Mouse (Mus musculus): ENCODE measurements at regions not wholly inside any gene's neighbourhood (a gene's known extent, or its start where the extent isn't known, plus 50 kb on each side); places are given as distances from the start of the nearest gene placed in this dataset.
A peak's percentile ranks its signal among the peaks of the same experiment; 100 is the strongest.

DNA sequence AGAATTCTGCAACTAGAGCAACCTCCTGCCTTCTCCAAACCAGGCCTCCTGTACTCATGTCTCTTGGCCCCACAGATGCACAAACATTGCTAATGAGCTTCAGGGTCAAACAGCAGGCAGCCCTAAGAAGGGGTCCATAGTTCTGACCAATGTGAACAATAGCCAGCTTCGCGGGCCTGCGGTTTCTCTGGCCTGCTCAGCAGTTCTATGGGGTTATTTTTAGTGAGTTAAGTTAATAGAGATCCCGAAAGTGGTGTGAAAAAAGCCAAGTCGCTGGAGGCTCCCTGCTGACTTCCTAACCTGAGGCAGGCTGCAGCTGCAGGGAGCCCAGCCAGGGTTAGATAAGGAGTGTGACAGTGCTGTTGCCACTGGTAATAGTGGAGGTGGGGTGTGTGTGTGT lies 106.6 kb downstream of the Pdcd6ip start:
- WGBS = 37% methylated on average over 5 of the region's 5 CpGs
- H3K4me2 ChIP-seq = no peak overlapping the region
- H3K9me3 ChIP-seq (replicated peaks) = no peaks in the 10 kb centered on the region
- H3K4me1 ChIP-seq = no peaks in the 10 kb centered on the region
- H3K27me3 ChIP-seq = no peaks in the 10 kb centered on the region
- no peaks in the 10 kb centered on the region for H3K36me3 ChIP-seq
- no peak for ATAC-seq (replicated peaks; ENCODE audit: low FRiP score)
- no peak overlapping the region for H3K27ac ChIP-seq
- no peak overlapping the region for H3K9ac ChIP-seq
- H3K4me3 ChIP-seq (replicated peaks) = no peak overlapping the region

DNA sequence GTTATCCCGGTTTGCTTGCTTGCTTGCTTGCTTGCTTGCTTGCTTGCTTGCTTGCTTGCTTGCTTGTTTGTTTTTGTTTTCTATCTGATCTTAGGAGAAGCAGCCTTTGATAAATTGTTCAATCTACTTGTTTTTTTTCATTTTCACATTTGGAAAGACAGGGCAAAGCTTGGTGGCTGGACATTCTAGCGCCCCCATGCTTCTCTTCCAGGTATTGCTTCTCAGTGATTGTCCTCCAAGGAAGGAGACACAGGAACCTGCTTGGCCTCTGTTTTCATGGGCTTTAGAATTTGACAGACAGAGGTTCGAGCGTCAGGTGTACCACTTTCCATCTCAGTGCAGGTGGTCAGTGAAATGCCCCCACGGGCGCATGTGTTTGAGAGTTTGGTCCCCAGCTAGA lies 120.8 kb downstream of the Pdcd6ip start:
- no peaks in the 10 kb centered on the region for H3K9me3 ChIP-seq (replicated peaks)
- H3K4me2 ChIP-seq = no peak overlapping the region
- H3K4me3 ChIP-seq (replicated peaks) = no peak overlapping the region
- H3K27me3 ChIP-seq = no peaks in the 10 kb centered on the region
- no peaks in the 10 kb centered on the region for H3K36me3 ChIP-seq
- no peak overlapping the region for H3K27ac ChIP-seq
- H3K9ac ChIP-seq = no peak overlapping the region
- no peaks in the 10 kb centered on the region for H3K4me1 ChIP-seq
- ATAC-seq (replicated peaks; ENCODE audit: low FRiP score) = no peak
- WGBS = 64% methylated on average over 6 of the region's 6 CpGs

GRCm38 (mm10) chr9:113586477-113586876 lies 121.6 kb downstream of the Pdcd6ip start:
- H3K36me3 ChIP-seq = no peaks in the 10 kb centered on the region
- 89% methylated on average over 4 of the region's 4 CpGs for WGBS
- no peaks in the 10 kb centered on the region for H3K9me3 ChIP-seq (replicated peaks)
- no peak for ATAC-seq (replicated peaks; ENCODE audit: low FRiP score)
- no peak overlapping the region for H3K9ac ChIP-seq
- no peaks in the 10 kb centered on the region for H3K4me1 ChIP-seq
- no peaks in the 10 kb centered on the region for H3K27me3 ChIP-seq
- H3K4me3 ChIP-seq (replicated peaks) = no peak overlapping the region
- H3K27ac ChIP-seq = no peak overlapping the region
- H3K4me2 ChIP-seq = no peak overlapping the region

- no peak overlapping the region for H3K4me3 ChIP-seq (replicated peaks)
- 59% methylated on average over 9 of the region's 9 CpGs for WGBS
- no peaks in the 10 kb centered on the region for H3K27me3 ChIP-seq
- no peak overlapping the region for H3K27ac ChIP-seq
- no peaks in the 10 kb centered on the region for H3K9me3 ChIP-seq (replicated peaks)
- no peak overlapping the region for H3K9ac ChIP-seq
- H3K4me2 ChIP-seq = no peak overlapping the region
- H3K36me3 ChIP-seq = no peaks in the 10 kb centered on the region
- ATAC-seq (replicated peaks; ENCODE audit: low FRiP score) = no peak
- no peaks in the 10 kb centered on the region for H3K4me1 ChIP-seq
These were observed 129.8 kb downstream of the Pdcd6ip start for GRCm38 (mm10) chr9:113578221-113578620.

DNA sequence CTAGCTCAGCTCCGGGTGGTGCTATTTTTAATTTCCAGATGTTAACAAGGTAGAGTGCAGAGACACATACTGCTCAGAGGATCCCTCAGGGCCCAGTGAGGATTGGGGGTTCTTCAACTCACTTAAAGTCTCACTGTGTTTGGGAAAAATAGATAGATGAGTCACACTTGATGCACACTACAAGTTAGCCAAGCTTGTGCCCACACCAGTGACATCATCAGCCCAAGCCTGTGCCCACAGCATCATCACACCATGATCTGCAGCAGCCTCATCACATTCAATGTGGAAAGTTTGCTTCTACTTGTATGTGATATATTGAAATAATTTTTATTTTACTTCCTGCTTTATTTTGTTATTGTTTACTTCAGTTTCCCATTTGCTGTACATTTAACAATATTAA lies 139.2 kb downstream of the Pdcd6ip start:
- WGBS = 88% methylated on average over 1 of the region's 1 CpGs
- Histone ChIP-seq H3K4me1 (no peaks in the 10 kb centered on the region), H3K4me3 (replicated peaks) (no peak overlapping the region), H3K4me2 (no peak overlapping the region), H3K9me3 (replicated peaks) (no peaks in the 10 kb centered on the region), H3K9ac (no peak overlapping the region), H3K27me3 (no peaks in the 10 kb centered on the region), H3K36me3 (no peaks in the 10 kb centered on the region), H3K27ac (no peak overlapping the region)
- no peak for ATAC-seq (replicated peaks; ENCODE audit: low FRiP score)

GRCm38 (mm10) chr9:113567705-113568104 lies 140.4 kb downstream of the Pdcd6ip start:
- Histone ChIP-seq H3K36me3 (no peaks in the 10 kb centered on the region), H3K27ac (no peak overlapping the region), H3K4me2 (no peak overlapping the region), H3K9me3 (replicated peaks) (no peaks in the 10 kb centered on the region), H3K27me3 (no peaks in the 10 kb centered on the region), H3K4me1 (no peaks in the 10 kb centered on the region), H3K4me3 (replicated peaks) (no peak overlapping the region), H3K9ac (no peak overlapping the region)
- 72% methylated on average over 1 of the region's 1 CpGs for WGBS
- ATAC-seq (replicated peaks; ENCODE audit: low FRiP score) = no peak

- Histone ChIP-seq H3K9ac (no peak overlapping the region), H3K4me2 (no peak overlapping the region), H3K4me3 (replicated peaks) (no peak overlapping the region), H3K4me1 (no peaks in the 10 kb centered on the region), H3K27me3 (no peaks in the 10 kb centered on the region), H3K27ac (no peak overlapping the region), H3K36me3 (no peaks in the 10 kb centered on the region), H3K9me3 (replicated peaks) (no peaks in the 10 kb centered on the region)
- WGBS = 9% methylated on average over 3 of the region's 3 CpGs
- ATAC-seq (replicated peaks; ENCODE audit: low FRiP score) = peak; percentile 60; the same call in 1 of the 2 replicates
These were observed 141.4 kb downstream of the Pdcd6ip start for GRCm38 (mm10) chr9:113566620-113567019.

- no peaks in the 10 kb centered on the region for H3K4me1 ChIP-seq
- no peaks in the 10 kb centered on the region for H3K9me3 ChIP-seq (replicated peaks)
- H3K4me3 ChIP-seq (replicated peaks) = no peak overlapping the region
- no peaks in the 10 kb centered on the region for H3K36me3 ChIP-seq
- no peak for ATAC-seq (replicated peaks; ENCODE audit: low FRiP score)
- no peak overlapping the region for H3K4me2 ChIP-seq
- no peak overlapping the region for H3K9ac ChIP-seq
- no peak overlapping the region for H3K27ac ChIP-seq
- H3K27me3 ChIP-seq = no peaks in the 10 kb centered on the region
- 93% methylated on average over 12 of the region's 12 CpGs for WGBS
These were observed 154.1 kb downstream of the Pdcd6ip start for GRCm38 (mm10) chr9:113553911-113554310.

- H3K4me1 ChIP-seq = no peaks in the 10 kb centered on the region
- no peaks in the 10 kb centered on the region for H3K36me3 ChIP-seq
- ATAC-seq (replicated peaks; ENCODE audit: low FRiP score) = no peak
- H3K9ac ChIP-seq = no peak overlapping the region
- H3K9me3 ChIP-seq (replicated peaks) = no peaks in the 10 kb centered on the region
- H3K4me2 ChIP-seq = no peak overlapping the region
- WGBS = 61% methylated on average over 3 of the region's 3 CpGs
- no peak overlapping the region for H3K27ac ChIP-seq
- H3K27me3 ChIP-seq = no peaks in the 10 kb centered on the region
- H3K4me3 ChIP-seq (replicated peaks) = no peak overlapping the region
These were observed 160.6 kb downstream of the Pdcd6ip start for GRCm38 (mm10) chr9:113547458-113547857.

- Histone ChIP-seq H3K4me3 (replicated peaks) (no peak overlapping the region), H3K4me2 (no peak overlapping the region), H3K4me1 (no peaks in the 10 kb centered on the region), H3K27ac (no peak overlapping the region), H3K27me3 (no peaks in the 10 kb centered on the region), H3K36me3 (no peaks in the 10 kb centered on the region), H3K9me3 (replicated peaks) (no peaks in the 10 kb centered on the region), H3K9ac (no peak overlapping the region)
- no peak for ATAC-seq (replicated peaks; ENCODE audit: low FRiP score)
- 73% methylated on average over 2 of the region's 2 CpGs for WGBS
These were observed 179.5 kb downstream of the Pdcd6ip start for GRCm38 (mm10) chr9:113528586-113528985.

DNA sequence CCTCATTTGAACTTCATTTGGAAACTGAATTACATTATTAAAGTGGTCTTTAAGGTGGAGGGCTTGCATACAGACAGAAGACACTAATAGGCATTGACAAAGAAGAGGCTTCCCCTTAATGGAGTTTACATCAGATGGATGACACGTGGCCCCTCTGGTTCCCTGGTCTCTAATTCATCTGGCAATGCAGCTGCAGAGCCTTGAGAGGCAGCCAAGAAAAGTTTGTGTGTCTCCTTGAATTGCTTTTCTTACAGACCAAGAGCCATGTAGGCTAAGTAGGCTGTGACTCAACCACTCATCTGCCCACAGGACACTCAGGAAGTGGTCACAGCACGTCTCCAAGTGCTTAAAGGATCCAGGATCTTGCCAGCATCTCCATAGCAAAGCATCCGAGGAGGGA lies 183.8 kb downstream of the Pdcd6ip start:
- Histone ChIP-seq H3K4me2 (no peak overlapping the region), H3K27ac (no peak overlapping the region), H3K4me1 (peaks cover 7% of the 10 kb centered on the region), H3K27me3 (no peaks in the 10 kb centered on the region), H3K9ac (no peak overlapping the region), H3K4me3 (replicated peaks) (no peak overlapping the region), H3K9me3 (replicated peaks) (no peaks in the 10 kb centered on the region), H3K36me3 (no peaks in the 10 kb centered on the region)
- WGBS = 77% methylated on average over 3 of the region's 3 CpGs
- no peak for ATAC-seq (replicated peaks; ENCODE audit: low FRiP score)

GRCm38 (mm10) chr9:113523173-113523572 lies 184.9 kb downstream of the Pdcd6ip start:
- Histone ChIP-seq H3K27ac (no peak overlapping the region), H3K9me3 (replicated peaks) (no peaks in the 10 kb centered on the region), H3K4me3 (replicated peaks) (no peak overlapping the region), H3K4me2 (no peak overlapping the region), H3K27me3 (no peaks in the 10 kb centered on the region), H3K4me1 (peaks cover 10% of the 10 kb centered on the region), H3K36me3 (no peaks in the 10 kb centered on the region), H3K9ac (no peak overlapping the region)
- 97% methylated on average over 2 of the region's 2 CpGs for WGBS
- no peak for ATAC-seq (replicated peaks; ENCODE audit: low FRiP score)

- Histone ChIP-seq H3K4me3 (replicated peaks) (no peak overlapping the region), H3K9me3 (replicated peaks) (no peaks in the 10 kb centered on the region), H3K9ac (no peak overlapping the region), H3K27ac (no peak overlapping the region), H3K4me1 (peaks cover 10% of the 10 kb centered on the region), H3K36me3 (no peaks in the 10 kb centered on the region), H3K27me3 (no peaks in the 10 kb centered on the region), H3K4me2 (peak overlapping the region; percentile 42)
- peak; percentile 84 for ATAC-seq (replicated peaks; ENCODE audit: low FRiP score)
- WGBS = 32% methylated on average over 10 of the region's 10 CpGs
These were observed 188.3 kb downstream of the Pdcd6ip start for GRCm38 (mm10) chr9:113519727-113520126.

Measured in kidney, embryonic 15.5 days (tissue).